Mouse (Mus musculus) olfactory bulb, adult 2 months (tissue): ENCODE measurements around the gene 2010109A12Rik. TPM values are rescaled to one million over a fixed set of nuclear protein-coding genes. Genes with fewer than 3 reads are reported as not detected.

Source experiments
- H3K27ac ChIP-seq: fragments of 200-500 bp; 2 replicates; pipeline ENCODE4 v1.5.1; 2012; ENCODE audit warnings: low read depth, low read length; ENCODE audit not compliant: insufficient read depth
- H3K4me1 ChIP-seq: fragments of 200-500 bp; 2 replicates; pipeline ENCODE4 v1.6.1; 2012; ENCODE audit warnings: low read length; ENCODE audit not compliant: control insufficient read depth, insufficient read depth
- H3K4me3 ChIP-seq: fragments of 200-500 bp; 2 replicates; pipeline ENCODE4 v1.5.1; 2012; ENCODE audit warnings: mild to moderate bottlenecking, low read depth, low read length, moderate library complexity; ENCODE audit not compliant: insufficient read depth
- CTCF ChIP-seq: fragments of 200-500 bp; IDR thresholded peaks from 2 replicates; pipeline ENCODE4 v1.5.1; 2012; ENCODE audit warnings: low read depth, mild to moderate bottlenecking, low read length, moderate library complexity; ENCODE audit not compliant: insufficient read depth
- POLR2A ChIP-seq: fragments of 200-500 bp; IDR thresholded peaks from 2 replicates; pipeline ENCODE4 v1.6.1; 2012; ENCODE audit warnings: mild to moderate bottlenecking, low read depth, low read length, moderate library complexity; ENCODE audit not compliant: insufficient read depth
- WGBS: fragments of 180-500 bp; shearing (Covaris S2); methylation state at CpG from one replicate; pipeline ENCODE4 v1.1.7; 2018; 5-methylcytosine and 5-hydroxymethylcytosine counted together
- polyA plus RNA-seq: library from polyadenylated mRNA; stranded (reverse); fragments of >200 nt; gene quantifications from 2 replicates; pipeline ENCODE4 v1.2.4, GENCODE M21; 2012; ENCODE audit warnings: low replicate concordance; ENCODE audit not compliant: missing spikeins, insufficient read depth, insufficient read length

Gene 2010109A12Rik
- polyA plus RNA-seq, 1 experiment, result not detected

- no peak overlapping the region for H3K27ac ChIP-seq
- H3K4me1 ChIP-seq, result no peaks in the 10 kb centered on the region
- 75% methylated on average over 2 of the region's 2 CpGs for WGBS
- H3K4me3 ChIP-seq, result no peak overlapping the region
- no peak for TF ChIP-seq CTCF
- no peak for TF ChIP-seq POLR2A
Observed at GRCm38 (mm10) chr5:93224549-93224948, 18.2 kb downstream of the 2010109A12Rik start.

GRCm38 (mm10) chr5:93227157-93227556, 20.8 kb downstream of the 2010109A12Rik start:
- H3K27ac ChIP-seq, result no peak overlapping the region
- 98% methylated on average over 3 of the region's 3 CpGs for WGBS
- no peak for TF ChIP-seq POLR2A
- no peak for TF ChIP-seq CTCF

GRCm38 (mm10) chr5:93229527-93229926, 23.2 kb downstream of the 2010109A12Rik start:
- no peak for TF ChIP-seq POLR2A
- no peak for TF ChIP-seq CTCF
- 71% methylated on average over 2 of the region's 2 CpGs for WGBS
- no peaks in the 10 kb centered on the region for H3K4me1 ChIP-seq
- H3K27ac ChIP-seq, result no peak overlapping the region
- no peak overlapping the region for H3K4me3 ChIP-seq

More at GRCm38 (mm10) chr5:93227157-93227556, 20.8 kb downstream of the 2010109A12Rik start:
- no peaks in the 10 kb centered on the region for H3K4me1 ChIP-seq
- H3K4me3 ChIP-seq, result no peak overlapping the region

GRCm38 (mm10) chr5:93231721-93232120, 25.4 kb downstream of the 2010109A12Rik start:
- H3K4me3 ChIP-seq, result no peak overlapping the region
- no peaks in the 10 kb centered on the region for H3K4me1 ChIP-seq
- 72% methylated on average over 3 of the region's 3 CpGs for WGBS
- no peak overlapping the region for H3K27ac ChIP-seq
- no peak for TF ChIP-seq POLR2A

- WGBS, result 92% methylated on average over 2 of the region's 2 CpGs
- no peak overlapping the region for H3K4me3 ChIP-seq
- no peak overlapping the region for H3K27ac ChIP-seq
- no peaks in the 10 kb centered on the region for H3K4me1 ChIP-seq
- TF ChIP-seq POLR2A, result no peak
- no peak for TF ChIP-seq CTCF
Observed at GRCm38 (mm10) chr5:93232838-93233237, 26.5 kb downstream of the 2010109A12Rik start.

GRCm38 (mm10) chr5:93234130-93234529, 27.8 kb downstream of the 2010109A12Rik start:
- WGBS, result 46% methylated on average over 4 of the region's 4 CpGs
- Histone ChIP-seq H3K4me1 (no peaks in the 10 kb centered on the region), H3K27ac (no peak overlapping the region), H3K4me3 (no peak overlapping the region)
- no peak for TF ChIP-seq POLR2A

- TF ChIP-seq POLR2A (no peak), CTCF (no peak)
- no peak overlapping the region for H3K27ac ChIP-seq
- H3K4me3 ChIP-seq, result no peak overlapping the region
- WGBS, result 79% methylated on average over 2 of the region's 2 CpGs
- no peaks in the 10 kb centered on the region for H3K4me1 ChIP-seq
Observed at GRCm38 (mm10) chr5:93234605-93235004, 28.3 kb downstream of the 2010109A12Rik start.

- Histone ChIP-seq H3K4me3 (no peak overlapping the region), H3K4me1 (no peaks in the 10 kb centered on the region), H3K27ac (no peak overlapping the region)
- TF ChIP-seq POLR2A (no peak), CTCF (no peak)
- WGBS, result 79% methylated on average over 3 of the region's 3 CpGs
Observed at GRCm38 (mm10) chr5:93235888-93236287, 29.6 kb downstream of the 2010109A12Rik start.

GRCm38 (mm10) chr5:93236541-93236940, 30.2 kb downstream of the 2010109A12Rik start:
- no peaks in the 10 kb centered on the region for H3K4me1 ChIP-seq
- WGBS, result 85% methylated on average over 4 of the region's 4 CpGs
- TF ChIP-seq CTCF (no peak), POLR2A (no peak)
- H3K27ac ChIP-seq, result no peak overlapping the region
- H3K4me3 ChIP-seq, result no peak overlapping the region
